Mouse (Mus musculus) C2C12 (cell line): ENCODE data around the gene Vegfd.

Experiments used
- CTCF ChIP-seq: IDR thresholded peaks from one replicate; pipeline ENCODE4 v1.5.1; 2011; ENCODE audit not compliant: control insufficient read depth, insufficient read depth, insufficient read length
- MYOG ChIP-seq: IDR thresholded peaks from one replicate; pipeline ENCODE4 v1.6.1; 2011; ENCODE audit not compliant: control insufficient read depth, insufficient read length; ENCODE audit errors: extremely low read depth
- USF1 ChIP-seq: IDR thresholded peaks from one replicate; pipeline ENCODE4 v1.6.1; 2011; ENCODE audit warnings: low read depth, mild to moderate bottlenecking, control low read depth, moderate library complexity

- TF ChIP-seq CTCF (no peak), USF1 (no peak), MYOG (no peak)
Observed at GRCm38 (mm10) chrX:164373081-164373480, at the start of gene Vegfd.
